Mouse (Mus musculus) lung, adult 2 months (tissue): ENCODE measurements around the gene Gm13124. TPM values are rescaled to one million over a fixed set of nuclear protein-coding genes. Genes with fewer than 3 reads are reported as not detected.
"Not testable (repeated sequence)": the region's sequence is repeated elsewhere in the genome, so short reads cannot be mapped to it uniquely, and the experiment has no call there.

Experiments used
- DNase-seq: peaks from one replicate; pipeline ENCODE4 v3.0.0; 2022
- H3K4me1 ChIP-seq: fragments of 200-500 bp; 2 replicates; pipeline ENCODE4 v1.6.1; 2011; ENCODE audit warnings: low read length; ENCODE audit not compliant: control insufficient read depth, insufficient read depth
- H3K4me3 ChIP-seq: fragments of 200-500 bp; replicated peaks from 2 replicates; pipeline ENCODE3; 2011; ENCODE audit warnings: low read depth, mild to moderate bottlenecking, control low read depth, low read length; ENCODE audit errors: extremely low read depth
- CTCF ChIP-seq: fragments of 200-500 bp; IDR thresholded peaks from 2 replicates; pipeline ENCODE4 v1.5.1; 2011; ENCODE audit warnings: mild to moderate bottlenecking, low read length, control low read depth; ENCODE audit not compliant: insufficient read depth
- POLR2A ChIP-seq: fragments of 200-500 bp; IDR thresholded peaks from 2 replicates; pipeline ENCODE4 v1.6.1; 2011; ENCODE audit warnings: low read depth, mild to moderate bottlenecking, control low read depth, low read length, borderline replicate concordance; ENCODE audit errors: extremely low read depth
- WGBS: fragments of 180-500 bp; shearing (Covaris S2); methylation state at CpG from one replicate; pipeline ENCODE4 v1.1.7; 2018; 5-methylcytosine and 5-hydroxymethylcytosine counted together
- polyA plus RNA-seq: library from polyadenylated mRNA; depleted of rRNA; stranded (reverse); fragments of >200 nt; gene quantifications from 2 replicates; pipeline ENCODE4 v1.2.3, GENCODE M21; 2012; rRNA removed

Gene Gm13124
- polyA plus RNA-seq = not detected in 2 replicates

DNA sequence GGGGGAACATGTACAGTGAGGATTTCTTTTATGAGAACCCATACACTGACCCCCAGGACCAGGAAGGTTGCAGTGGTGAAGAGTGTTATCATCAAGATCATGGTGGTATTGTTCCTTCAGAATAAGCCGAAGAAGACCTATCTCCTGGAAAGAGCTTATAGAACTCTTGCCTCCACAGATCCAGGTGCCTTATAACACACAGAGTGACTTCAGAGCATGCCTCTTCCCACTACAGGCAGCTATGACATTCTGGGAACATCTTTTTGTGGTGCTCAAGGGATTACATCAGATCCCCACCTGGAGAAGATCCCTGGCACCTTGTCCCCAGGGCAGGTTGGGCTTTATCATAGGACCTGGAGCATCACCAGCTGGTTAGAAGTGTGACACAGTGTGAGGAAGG is at the start of gene Gm13124:
Gm13124 (minus strand) TSS at position 101 of the 400 bp plus-strand sequence.
- H3K4me1 ChIP-seq = no peaks in the 10 kb centered on the region
- TF ChIP-seq POLR2A (no peak), CTCF (no peak)
- 94% methylated on average over 1 of the region's 1 CpGs for WGBS
- no peak for DNase-seq
- no peak within 1 kb of the TSS for H3K4me3 ChIP-seq

DNA sequence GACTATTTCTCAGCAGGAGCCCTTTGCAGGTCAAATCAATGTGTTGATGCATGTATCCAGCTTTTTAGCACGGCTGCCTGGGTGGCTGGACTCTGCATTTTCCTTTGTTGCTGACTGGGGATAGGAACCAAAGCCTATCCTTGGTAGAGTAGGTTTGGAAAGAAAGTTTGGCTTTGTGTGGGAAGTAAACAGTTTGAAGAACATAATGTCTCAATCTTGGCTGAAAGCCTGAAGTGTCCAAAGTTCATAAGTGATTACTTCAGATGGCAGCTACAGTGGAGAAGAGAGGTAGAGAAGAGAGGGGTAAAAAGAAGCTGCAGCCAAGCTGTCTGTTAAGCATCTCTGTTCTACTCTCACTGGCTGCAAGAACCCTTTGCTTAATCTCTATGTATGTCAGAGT is 49.7 kb upstream of the Gm13124 start:
- 55% methylated on average over 1 of the region's 1 CpGs for WGBS
- TF ChIP-seq CTCF (no peak), POLR2A (no peak)

DNA sequence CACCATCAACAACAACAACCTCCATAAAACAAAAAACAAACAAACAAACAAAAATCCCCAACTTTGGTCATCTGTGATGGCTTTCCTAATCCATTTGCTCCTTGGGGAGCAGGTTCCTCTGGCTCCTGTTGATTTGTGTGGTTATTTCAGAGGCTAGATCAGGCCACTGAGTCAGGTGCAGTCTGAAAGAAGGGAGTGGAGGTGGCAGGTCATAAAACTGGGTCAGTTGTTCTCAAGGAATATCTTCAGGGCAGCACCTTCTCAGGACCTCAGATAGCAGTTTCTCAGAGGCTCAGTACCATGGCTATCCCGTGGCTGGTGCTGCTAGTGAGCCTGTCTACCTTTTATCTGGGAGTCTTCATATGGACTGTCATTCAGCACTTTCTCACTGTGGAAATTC is 48.5 kb upstream of the Gm13124 start, which contains the start of gene Aadacl4:
Aadacl4 (plus strand) TSS at position 301 of the 400 bp plus-strand sequence.
- no peak for DNase-seq
- TF ChIP-seq POLR2A = no peak
- no peak for TF ChIP-seq CTCF
- H3K4me1 ChIP-seq = no peaks in the 10 kb centered on the region
- no peak within 1 kb of the TSS for H3K4me3 ChIP-seq
- 44% methylated on average over 1 of the region's 1 CpGs for WGBS

More for the DNA sequence above, 49.7 kb upstream of the Gm13124 start:
- DNase-seq = no peak
- Histone ChIP-seq H3K4me3 (no peak overlapping the region), H3K4me1 (no peaks in the 10 kb centered on the region)

- TF ChIP-seq POLR2A (no peak), CTCF (no peak)
- no peak for DNase-seq
- H3K4me3 ChIP-seq = no peak overlapping the region
- H3K4me1 ChIP-seq = no peaks in the 10 kb centered on the region
Observed at GRCm38 (mm10) chr4:144592790-144593189, 27.9 kb upstream of the Gm13124 start.

DNA sequence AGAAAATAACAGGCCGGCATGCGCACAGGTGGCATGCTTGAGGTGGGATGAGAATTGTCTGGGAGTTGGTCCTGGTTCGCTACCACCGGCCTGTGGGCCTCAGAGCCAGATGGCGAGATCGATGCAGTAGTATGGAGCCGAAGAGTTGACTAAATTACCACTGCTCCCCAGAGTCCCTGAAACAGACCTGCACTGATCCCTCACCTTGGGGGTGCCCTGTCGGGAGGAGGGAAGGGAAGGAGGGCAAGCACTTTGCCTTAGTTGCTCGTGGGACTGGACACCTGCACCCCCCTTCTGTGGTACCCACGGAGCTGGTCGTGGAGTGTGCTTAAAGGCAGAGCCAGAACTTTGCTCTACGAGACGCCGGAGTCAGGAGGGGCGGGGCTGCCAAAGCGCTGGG is 21.3 kb upstream of the Gm13124 start:
- WGBS = 81% methylated on average over 14 of the region's 16 CpGs
- H3K4me1 ChIP-seq, DNase-seq, H3K4me3 ChIP-seq: not testable (repeated sequence)

GRCm38 (mm10) chr4:144567752-144568151 is 2.8 kb upstream of the Gm13124 start:
- no peak for DNase-seq
- Histone ChIP-seq H3K4me3 (no peak overlapping the region), H3K4me1 (no peaks in the 10 kb centered on the region)
- no peak for TF ChIP-seq POLR2A
- no peak for TF ChIP-seq CTCF

DNA sequence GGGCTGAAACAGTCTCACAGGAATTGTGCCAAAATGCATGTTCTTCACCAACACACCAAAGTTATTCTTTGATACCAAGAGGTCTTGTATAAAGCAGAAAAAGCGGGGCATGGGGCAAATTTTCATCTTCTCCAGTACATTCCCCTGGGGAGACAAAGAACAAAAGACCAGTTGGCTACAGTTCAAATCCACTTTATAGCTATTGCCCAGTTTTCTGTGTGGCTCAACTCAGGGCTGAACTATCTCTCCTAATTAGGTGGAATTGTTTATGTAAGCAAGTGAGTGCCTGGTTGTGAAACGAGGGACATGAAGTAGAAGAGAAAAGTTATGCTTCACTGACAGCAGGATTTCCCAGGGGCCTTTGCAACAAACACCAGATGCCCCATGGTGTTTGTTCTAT is 3.7 kb downstream of the Gm13124 start:
- no peak for DNase-seq
- WGBS = 50% methylated on average over 2 of the region's 2 CpGs
- Histone ChIP-seq H3K4me3 (no peak overlapping the region), H3K4me1 (no peaks in the 10 kb centered on the region)
- TF ChIP-seq CTCF (no peak), POLR2A (no peak)

- no peaks in the 10 kb centered on the region for H3K4me1 ChIP-seq
- no peak for DNase-seq
- no peak overlapping the region for H3K4me3 ChIP-seq
- no peak for TF ChIP-seq CTCF
- TF ChIP-seq POLR2A = no peak
Observed at GRCm38 (mm10) chr4:144559792-144560191, 5.1 kb downstream of the Gm13124 start.

DNA sequence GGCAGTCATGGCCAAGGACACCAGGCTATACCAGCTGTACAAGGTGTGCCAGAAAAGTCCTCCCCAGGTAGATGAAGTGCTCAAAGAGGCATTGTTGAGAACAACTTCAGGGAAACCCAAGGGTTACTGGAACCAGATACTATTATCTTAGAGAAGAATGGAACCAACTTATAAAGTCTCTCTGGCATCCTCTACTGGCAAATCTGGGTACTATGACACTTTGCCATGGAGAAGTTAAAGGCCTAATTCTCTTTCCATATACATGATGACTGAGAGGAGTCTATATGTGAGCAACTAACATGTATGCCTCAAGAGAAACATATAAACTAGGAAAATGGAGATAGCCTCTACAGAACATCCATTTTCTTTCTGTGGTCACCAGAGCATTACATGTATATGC is 13.8 kb downstream of the Gm13124 start:
- Histone ChIP-seq H3K4me1 (no peaks in the 10 kb centered on the region), H3K4me3 (no peak overlapping the region)
- no peak for TF ChIP-seq POLR2A
- TF ChIP-seq CTCF = no peak
- no peak for DNase-seq

- DNase-seq, H3K4me3 ChIP-seq, H3K4me1 ChIP-seq: not testable (repeated sequence)
- 90% methylated on average over 13 of the region's 13 CpGs for WGBS
Observed at GRCm38 (mm10) chr4:144545339-144545738, 19.6 kb downstream of the Gm13124 start.

DNA sequence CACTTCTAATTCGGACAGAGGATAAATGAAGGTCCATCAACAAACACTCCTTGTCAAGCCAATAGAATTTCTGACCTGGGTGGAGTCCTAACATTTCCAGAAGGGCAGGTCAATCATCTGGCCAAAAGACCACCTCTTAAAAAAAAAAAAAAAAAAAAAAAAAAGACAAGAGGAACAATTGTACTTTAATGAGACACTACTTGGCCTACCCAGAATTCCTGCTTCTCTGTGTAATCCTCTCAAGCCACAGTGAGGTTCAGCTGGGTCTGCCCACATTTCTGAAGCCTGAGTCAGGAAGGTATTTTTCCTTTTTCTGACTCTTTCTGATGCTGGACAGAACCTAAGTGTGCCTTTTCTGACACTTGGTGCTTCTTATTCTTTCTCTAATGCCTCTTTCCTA is 20.2 kb downstream of the Gm13124 start:
- TF ChIP-seq POLR2A (no peak), CTCF (no peak)
- DNase-seq = no peak
- Histone ChIP-seq H3K4me1 (no peaks in the 10 kb centered on the region), H3K4me3 (no peak overlapping the region)
- 64% methylated on average over 1 of the region's 1 CpGs for WGBS
